Mouse (Mus musculus): Measurements from ENCODE around the gene Efna5.

DNA sequence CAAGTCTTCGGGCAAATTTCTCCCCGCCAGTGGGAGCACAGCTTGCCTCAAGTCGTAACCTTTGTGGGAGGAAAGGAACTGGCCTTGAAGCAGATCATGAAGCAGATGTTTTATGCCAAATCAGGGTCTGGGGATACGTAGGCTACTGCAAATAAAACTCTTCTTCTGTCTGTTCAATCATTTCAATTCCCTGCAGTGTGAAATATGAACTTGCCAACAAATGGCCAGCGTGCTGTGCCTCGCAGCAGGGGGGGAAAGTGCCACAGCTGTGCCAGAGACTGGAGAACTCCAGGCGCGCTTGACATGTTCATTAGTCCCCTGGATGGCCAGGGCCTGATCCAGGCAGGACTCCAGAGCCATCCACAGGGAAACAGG lies 255.5 kb downstream of the Efna5 start:
- TF ChIP-seq CTCF (IDR thresholded peaks at IDR 0.05; ENCODE audit: insufficient read depth, low read length) = no peak
- TF ChIP-seq POLR2A (IDR thresholded peaks at IDR 0.05; ENCODE audit: borderline replicate concordance, extremely low read depth, low read depth, low read length) = no peak
